Mouse (Mus musculus): ENCODE measurements around the gene Anxa11.

DNA sequence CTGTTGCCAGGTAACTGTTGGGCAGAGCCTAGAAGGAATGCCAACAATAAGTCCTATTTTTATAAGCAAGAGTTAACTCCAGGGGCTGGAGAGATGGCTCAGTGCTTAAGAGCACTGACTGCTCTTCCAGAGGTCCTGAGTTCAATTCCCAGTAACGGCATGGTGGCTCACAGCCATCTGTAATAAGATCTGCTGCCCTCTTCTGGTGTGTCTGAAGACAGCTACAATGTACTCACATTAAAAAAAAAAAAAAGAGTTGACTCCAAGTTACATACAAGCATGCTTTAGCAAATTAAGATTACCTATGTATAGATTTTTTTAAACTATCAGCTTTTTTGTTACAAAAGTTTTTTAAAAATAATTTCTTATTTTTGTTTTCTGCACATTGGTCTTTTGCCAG lies 19.4 kb upstream of the Anxa11 start:
- TF ChIP-seq ZMIZ1 (IDR thresholded peaks at IDR 0.05; ENCODE audit: low read depth, low read length) (no peak), CTCF (IDR thresholded peaks at IDR 0.05 in 2 of 3, conservative IDR thresholded peaks at IDR 0.05 in 1 of 3; ENCODE audit: control insufficient read depth in 1 of 3, insufficient read depth in 1 of 3, low read depth in 2 of 3, low read length in 3 of 3, poor library complexity in 1 of 3, severe bottlenecking in 1 of 3) (no peak; a peak in 1 of 6 replicates), EP300 (IDR thresholded peaks at IDR 0.05; ENCODE audit: low read depth in 1 of 2, low read length in 2 of 2) (no peak), POLR2A (IDR thresholded peaks at IDR 0.05; ENCODE audit: control insufficient read depth in 1 of 2, insufficient read depth in 1 of 2, low read depth in 1 of 2, low read length in 2 of 2, poor library complexity in 1 of 2) (no peak), RAD21 (IDR thresholded peaks at IDR 0.05; ENCODE audit: low read depth, low read length) (no peak), ZC3H11A (IDR thresholded peaks at IDR 0.05; ENCODE audit: low read depth, low read length) (no peak), ETS1 (IDR thresholded peaks at IDR 0.05; ENCODE audit: low read depth, low read length) (no peak), CHD2 (IDR thresholded peaks at IDR 0.05; ENCODE audit: low read length) (no peak), USF1 (IDR thresholded peaks at IDR 0.05; ENCODE audit: low read depth, low read length) (no peak), MAX (IDR thresholded peaks at IDR 0.05; ENCODE audit: low read length) (no peak), SMC3 (IDR thresholded peaks at IDR 0.05; ENCODE audit: low read depth, low read length) (no peak), GABPA (IDR thresholded peaks at IDR 0.05; ENCODE audit: low read depth, low read length) (no peak)

Measured in MEL (cell line).